Mouse (Mus musculus): ENCODE results near the gene Degs1.
"Not testable (repeated sequence)": the region's sequence is repeated elsewhere in the genome, so short reads cannot be mapped to it uniquely, and the experiment has no call there.

Gene Degs1

GRCm38 (mm10) chr1:182282091-182283075 is at the start of gene Degs1:
Degs1 (minus strand) TSS chr1:182282804.
- POLR2A ChIA-PET: interaction anchor here in 3 of 4 experiments (0.5 to 4.1 kb wide), 40 partner anchors 9 to 885 kb away, joined by 3 to 61 read pairs (median 4); partner anchors contain the start of genes Fbxo28 (in 3 of the 3) and Lbr (in 1 of the 3)

GRCm38 (mm10) chr1:182325919-182326318 is 43.3 kb upstream of the Degs1 start:
- ChIA-PET POLR2A (interaction anchor here in 2 of 4 experiments (0.8 to 2.0 kb wide), 6 partner anchors 10 to 201 kb away, joined by 3 to 7 read pairs (median 4); partner anchors contain the start of genes Fbxo28 (in 1 of the 2) and Srp9 (in 1 of the 2)), CTCF (no interaction called here)

More at GRCm38 (mm10) chr1:182282091-182283075, at the start of gene Degs1:
- CTCF ChIA-PET: interaction anchor here in 1 of 4 experiments (1.2 to 1.5 kb wide), 3 partner anchors 142 to 153 kb away, joined by 3 to 4 read pairs (median 3); no protein-coding TSS in a partner anchor

- POLR2A ChIA-PET: interaction anchor here in 2 of 4 experiments (0.8 to 2.0 kb wide), 5 partner anchors 10 to 42 kb away, joined by 3 to 5 read pairs (median 3); partner anchors contain the start of genes Degs1 (in 1 of the 2) and Fbxo28 (in 1 of the 2)
- CTCF ChIA-PET: no interaction called here
Observed at GRCm38 (mm10) chr1:182324552-182324951, 41.9 kb upstream of the Degs1 start.

- POLR2A ChIA-PET: interaction anchor here in 1 of 4 experiments (1.4 to 1.6 kb wide), 3 partner anchors 9 to 183 kb away, joined by 4 to 5 read pairs (median 4); no protein-coding TSS in a partner anchor
Observed at GRCm38 (mm10) chr1:182323139-182323538, 40.5 kb upstream of the Degs1 start.

GRCm38 (mm10) chr1:182314201-182314600 is 31.6 kb upstream of the Degs1 start:
- CTCF ChIA-PET: interaction anchor here in 2 of 4 experiments (0.6 to 1.3 kb wide), 3 partner anchors 16 to 174 kb away, joined by 3 to 6 read pairs (median 4); no protein-coding TSS in a partner anchor
- POLR2A ChIA-PET: interaction anchor here in 2 of 4 experiments (1.0 to 1.1 kb wide), 4 partner anchors 8 to 45 kb away, joined by 3 to 5 read pairs (median 4); partner anchors contain the start of gene Fbxo28 (in 1 of the 2)

More at GRCm38 (mm10) chr1:182323139-182323538, 40.5 kb upstream of the Degs1 start:
- CTCF ChIA-PET: interaction anchor here in 1 of 4 experiments (0.6 to 1.2 kb wide), 2 partner anchors 183 to 239 kb away, joined by 3 to 5 read pairs; no protein-coding TSS in a partner anchor

- ChIA-PET POLR2A (interaction anchor here in 2 of 4 experiments (0.8 to 1.4 kb wide), 5 partner anchors 9 to 189 kb away, joined by 3 to 4 read pairs (median 3); partner anchors contain the start of genes Fbxo28 (in 1 of the 2) and Srp9 (in 1 of the 2)), CTCF (interaction anchor here in 2 of 4 experiments (0.5 to 0.9 kb wide), 5 partner anchors 58 to 425 kb away, joined by 3 to 7 read pairs (median 3); no protein-coding TSS in a partner anchor)
Observed at GRCm38 (mm10) chr1:182313181-182313580, 30.6 kb upstream of the Degs1 start.

- ChIA-PET CTCF (no interaction called here), POLR2A (no interaction called here)
Observed at GRCm38 (mm10) chr1:182311376-182311775, 28.8 kb upstream of the Degs1 start.

GRCm38 (mm10) chr1:182310316-182310715 is 27.7 kb upstream of the Degs1 start:
- CTCF ChIA-PET: interaction anchor here in 2 of 4 experiments (0.6 to 1.0 kb wide), 2 partner anchors 186 to 416 kb away, joined by 3 to 4 read pairs; no protein-coding TSS in a partner anchor
- POLR2A ChIA-PET: no interaction called here

- CTCF ChIA-PET: interaction anchor here in 2 of 4 experiments (0.8 to 1.0 kb wide), 2 partner anchors 12 to 185 kb away, joined by 3 to 4 read pairs; no protein-coding TSS in a partner anchor
Observed at GRCm38 (mm10) chr1:182309403-182309802, 26.8 kb upstream of the Degs1 start.

GRCm38 (mm10) chr1:182302916-182303315 is 20.3 kb upstream of the Degs1 start:
- CTCF ChIA-PET: no interaction called here
- POLR2A ChIA-PET: interaction anchor here in 1 of 4 experiments (0.6 to 1.7 kb wide), 2 partner anchors 105 to 178 kb away, joined by 3 to 5 read pairs; partner anchors contain the start of gene Srp9

More at GRCm38 (mm10) chr1:182309403-182309802, 26.8 kb upstream of the Degs1 start:
- POLR2A ChIA-PET: interaction anchor here in 1 of 4 experiments (0.6 kb wide), 1 partner anchor 48 kb away, joined by 3 read pairs; no protein-coding TSS in a partner anchor

- ChIA-PET CTCF (no interaction called here), POLR2A (interaction anchor here in 2 of 4 experiments (0.6 to 2.2 kb wide), 5 partner anchors 10 to 178 kb away, joined by 3 to 5 read pairs (median 5); partner anchors contain the start of genes Fbxo28 (in 1 of the 2) and Srp9 (in 1 of the 2))
Observed at GRCm38 (mm10) chr1:182302176-182302870, 19.7 kb upstream of the Degs1 start.

GRCm38 (mm10) chr1:182297821-182298220 is 15.2 kb upstream of the Degs1 start:
- POLR2A ChIA-PET: interaction anchor here in 2 of 4 experiments (0.7 to 2.1 kb wide), 3 partner anchors 13 to 926 kb away, joined by 3 to 5 read pairs (median 3); no protein-coding TSS in a partner anchor
- CTCF ChIA-PET: interaction anchor here in 1 of 4 experiments (0.7 kb wide), 2 partner anchors 16 to 178 kb away, joined by 3 read pairs; no protein-coding TSS in a partner anchor

- ChIA-PET CTCF (no interaction called here), POLR2A (interaction anchor here in 2 of 4 experiments (1.1 to 2.1 kb wide), 4 partner anchors 12 to 31 kb away, joined by 3 to 5 read pairs (median 4); no protein-coding TSS in a partner anchor)
Observed at GRCm38 (mm10) chr1:182297246-182297645, 14.6 kb upstream of the Degs1 start.

GRCm38 (mm10) chr1:182296816-182297215 is 14.2 kb upstream of the Degs1 start:
- CTCF ChIA-PET: interaction anchor here in 1 of 4 experiments (0.6 kb wide), 1 partner anchor 168 kb away, joined by 3 read pairs; no protein-coding TSS in a partner anchor
- POLR2A ChIA-PET: interaction anchor here in 2 of 4 experiments (1.1 to 2.1 kb wide), 5 partner anchors 12 to 30 kb away, joined by 3 to 11 read pairs (median 4); partner anchors contain the start of gene Degs1 (in 1 of the 2)

GRCm38 (mm10) chr1:182296141-182296540 is 13.5 kb upstream of the Degs1 start:
- POLR2A ChIA-PET: interaction anchor here in 2 of 4 experiments (1.4 to 1.7 kb wide), 3 partner anchors 14 to 29 kb away, joined by 3 to 11 read pairs (median 4); partner anchors contain the start of gene Degs1 (in 1 of the 2)
- CTCF ChIA-PET: interaction anchor here in 1 of 4 experiments (0.6 kb wide), 1 partner anchor 167 kb away, joined by 3 read pairs; no protein-coding TSS in a partner anchor

- ChIA-PET POLR2A (interaction anchor here in 3 of 4 experiments (0.6 to 1.8 kb wide), 5 partner anchors 10 to 205 kb away, joined by 3 to 6 read pairs (median 5); partner anchors contain the start of gene Degs1 (in 2 of the 3)), CTCF (no interaction called here)
Observed at GRCm38 (mm10) chr1:182292291-182292690, 9.7 kb upstream of the Degs1 start.

GRCm38 (mm10) chr1:182290741-182291140 is 8.1 kb upstream of the Degs1 start:
- POLR2A ChIA-PET: interaction anchor here in 2 of 4 experiments (0.6 to 1.8 kb wide), 2 partner anchors 9 to 13 kb away, joined by 3 to 6 read pairs; partner anchors contain the start of gene Degs1 (in 1 of the 2)

More at GRCm38 (mm10) chr1:182290741-182291140, 8.1 kb upstream of the Degs1 start:
- CTCF ChIA-PET: not testable (repeated sequence)

All from embryonic stem cell, embryonic (primary cell).